Mouse (Mus musculus) megakaryocyte-erythroid progenitor cell, adult 5 weeks (primary cell): ENCODE data around the gene Fam183b. TPM values are rescaled to one million over a fixed set of nuclear protein-coding genes. Genes with fewer than 3 reads are reported as not detected.

Experiments
- polyA plus RNA-seq: library from polyadenylated mRNA; stranded (reverse); fragments of >175 nt; gene quantifications from 2 replicates; pipeline ENCODE4 v1.2.3, GENCODE M21; 2012

Gene Fam183b
- polyA plus RNA-seq = not detected in 2 replicates

DNA sequence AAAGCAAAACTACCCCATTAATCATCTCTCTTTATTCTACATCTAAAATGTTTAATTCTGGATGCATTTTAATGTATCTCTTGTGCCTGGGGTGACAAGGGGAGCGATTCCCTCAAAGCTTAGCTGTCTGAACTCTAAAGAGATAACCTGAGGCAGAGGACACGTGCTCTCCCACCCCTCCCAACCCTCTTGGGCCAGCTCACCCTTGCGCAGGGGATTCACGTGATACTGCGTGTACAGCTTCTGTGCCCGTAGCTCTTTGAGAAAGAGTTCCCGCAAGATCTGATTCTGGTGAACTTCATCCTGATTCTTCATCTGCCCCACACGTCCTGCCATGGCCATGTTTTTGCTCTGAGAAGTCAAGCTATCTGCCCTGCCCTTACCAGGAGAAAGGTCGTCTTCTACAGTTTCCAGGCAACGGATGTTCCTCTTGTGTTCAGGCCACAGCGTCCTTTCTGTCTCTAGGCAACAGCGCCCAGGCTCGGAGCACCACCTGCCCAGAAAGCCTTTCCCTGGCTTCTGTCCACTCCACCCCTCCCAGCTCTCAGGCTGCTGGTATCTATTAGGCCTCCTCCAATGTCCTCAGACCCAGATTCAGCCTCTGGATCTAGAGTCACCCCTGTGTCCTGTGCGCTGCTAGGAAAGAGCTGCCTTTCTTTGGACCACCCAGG is at the start of gene Fam183b:
Fam183b (minus strand) TSS at position 403 of the 671 bp plus-strand sequence.

DNA sequence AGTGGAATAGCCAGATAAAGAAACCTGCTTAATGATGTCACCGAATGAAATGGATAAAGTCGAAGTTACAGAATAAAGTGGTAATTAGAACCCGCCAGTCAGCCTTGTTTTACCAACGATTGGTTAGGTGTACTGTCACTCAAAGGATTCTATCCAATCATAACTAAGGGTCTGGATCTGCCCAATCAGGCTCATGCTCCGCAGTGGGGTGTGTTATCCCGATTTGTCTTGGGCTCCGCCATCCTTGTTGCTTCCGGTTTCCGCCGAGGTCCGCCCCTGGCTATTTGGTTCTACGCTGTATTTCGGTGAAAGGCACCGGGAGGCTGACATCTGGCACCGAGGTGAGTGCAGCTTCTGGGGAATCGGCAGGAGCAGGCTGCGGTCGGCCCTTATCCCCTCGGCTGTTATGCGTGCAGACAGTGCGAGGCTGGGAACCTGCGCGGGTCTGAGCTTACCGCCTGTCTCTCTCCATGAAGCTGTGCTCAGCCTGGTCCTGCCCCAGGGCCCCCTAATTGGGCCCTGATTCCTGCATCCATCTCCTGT is 45.2 kb upstream of the Fam183b start, which contains the start of gene Gm12258:
Gm12258 (plus strand) TSS at position 240 of the 543 bp plus-strand sequence.

DNA sequence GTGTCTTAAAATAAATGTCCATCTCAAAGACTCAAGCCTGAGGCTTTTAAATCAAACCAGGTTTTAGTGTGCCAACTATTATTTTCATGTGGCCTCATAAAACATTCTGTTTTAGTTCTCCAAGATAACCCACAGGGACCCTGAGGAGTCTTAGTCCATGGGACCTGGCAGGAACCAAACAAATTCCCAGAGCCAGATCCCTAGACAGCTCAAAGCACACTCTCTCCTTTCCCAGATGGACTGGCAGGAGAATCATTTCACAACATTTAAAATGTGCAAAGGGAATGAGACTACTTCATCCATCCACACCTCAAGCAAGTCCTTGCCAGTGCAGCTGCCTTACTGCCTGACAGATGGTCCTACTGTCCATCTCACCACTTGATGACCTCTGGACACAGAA is 37.2 kb upstream of the Fam183b start, which contains the start of gene Olfr311:
Olfr311 (plus strand) TSS at position 301 of the 400 bp plus-strand sequence.

DNA sequence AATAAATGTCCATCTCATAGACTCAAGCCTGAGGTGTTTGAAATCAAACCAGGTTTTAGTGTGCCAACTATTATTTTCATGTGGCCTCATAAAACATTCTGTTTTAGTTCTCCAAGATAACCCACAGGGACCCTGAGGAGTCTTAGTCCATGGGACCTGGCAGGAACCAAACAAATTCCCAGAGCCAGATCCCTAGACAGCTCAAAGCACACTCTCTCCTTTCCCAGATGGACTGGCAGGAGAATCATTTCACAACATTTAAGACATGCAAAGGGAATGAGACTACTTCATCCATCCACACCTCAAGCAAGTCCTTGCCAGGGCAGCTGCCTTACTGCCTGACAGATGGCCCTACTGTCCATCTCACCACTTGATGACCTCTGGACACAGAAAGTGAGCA is 27.2 kb upstream of the Fam183b start, which contains the start of gene Olfr312:
Olfr312 (plus strand) TSS at position 301 of the 400 bp plus-strand sequence.

DNA sequence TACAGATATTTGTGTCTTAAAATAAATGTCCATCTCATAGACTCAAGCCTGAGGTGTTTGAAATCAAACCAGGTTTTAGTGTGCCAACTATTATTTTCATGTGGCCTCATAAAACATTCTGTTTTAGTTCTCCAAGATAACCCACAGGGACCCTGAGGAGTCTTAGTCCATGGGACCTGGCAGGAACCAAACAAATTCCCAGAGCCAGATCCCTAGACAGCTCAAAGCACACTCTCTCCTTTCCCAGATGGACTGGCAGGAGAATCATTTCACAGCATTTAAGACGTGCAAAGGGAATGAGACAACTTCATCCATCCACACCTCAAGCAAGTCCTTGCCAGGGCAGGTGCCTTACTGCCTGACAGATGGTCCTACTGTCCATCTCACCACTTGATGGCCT is 12.9 kb upstream of the Fam183b start, which contains the start of gene Olfr313:
Olfr313 (plus strand) TSS at position 301 of the 400 bp plus-strand sequence.

DNA sequence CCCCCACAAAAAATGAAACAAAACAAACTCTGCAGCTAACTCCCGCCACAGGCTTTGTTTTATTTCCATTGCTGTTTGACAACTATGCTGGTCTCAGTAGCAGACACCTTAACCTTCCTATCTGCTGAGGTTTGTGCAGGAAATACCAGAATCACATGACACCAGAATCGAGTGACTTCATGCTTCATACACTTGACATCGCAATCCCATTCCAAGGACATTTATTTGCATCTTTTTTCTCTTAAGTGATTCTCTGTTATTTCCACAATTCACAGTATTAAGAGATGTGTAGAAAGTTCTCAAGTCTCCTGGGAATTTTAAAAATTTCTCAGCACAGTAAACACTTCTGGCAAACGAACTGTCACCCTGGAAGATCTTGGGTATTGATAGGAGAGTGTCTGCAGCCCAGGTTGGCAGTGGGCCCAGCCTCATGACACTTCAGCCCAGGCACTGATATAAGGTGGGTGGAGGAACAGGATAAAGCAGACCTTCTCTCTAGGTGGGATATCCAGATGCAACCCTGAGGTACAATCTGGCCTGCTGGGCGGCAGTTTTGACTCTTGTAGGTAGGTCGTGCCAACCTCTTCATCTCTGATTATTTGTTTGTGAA is 19.2 kb downstream of the Fam183b start, which contains the start of gene Olfr314:
Olfr314 (plus strand) TSS at position 473 of the 610 bp plus-strand sequence.

DNA sequence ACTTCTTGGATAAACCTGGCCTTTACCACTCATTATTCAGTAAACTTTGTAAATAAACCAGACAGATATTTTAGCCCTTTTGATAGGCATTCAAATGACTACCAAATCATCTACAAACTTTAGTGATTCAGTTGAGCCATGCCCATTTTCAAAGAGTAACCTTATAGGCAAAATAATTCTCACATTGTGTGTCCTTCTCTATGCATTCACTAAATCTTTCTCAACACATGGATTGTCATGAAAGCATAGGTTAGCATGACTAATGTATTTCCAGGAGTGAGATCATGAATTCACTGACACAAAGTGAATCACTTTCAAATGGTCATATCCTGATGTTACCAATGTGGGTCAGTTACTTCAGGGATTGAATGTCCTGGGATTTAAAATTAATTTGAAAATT is 28.9 kb downstream of the Fam183b start, which contains the start of gene Olfr315:
Olfr315 (plus strand) TSS at position 301 of the 400 bp plus-strand sequence.

DNA sequence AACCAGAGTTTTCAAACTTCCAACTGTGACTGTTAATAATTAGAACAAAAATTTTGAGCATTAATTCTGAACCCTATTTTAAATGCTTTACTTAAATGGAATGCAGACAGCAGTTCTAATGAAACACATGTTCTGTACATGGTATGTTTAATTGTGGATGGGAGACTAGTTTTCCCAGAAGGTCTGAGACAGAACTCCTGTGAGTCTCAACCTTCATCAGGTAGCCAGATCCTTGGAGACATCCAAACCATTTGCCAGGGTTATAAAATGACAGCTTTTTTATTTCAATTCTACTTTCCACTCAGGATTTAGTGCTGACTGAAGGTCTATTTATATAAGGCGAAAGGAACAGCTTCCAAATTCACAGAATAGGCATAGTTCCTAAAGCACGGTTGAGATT is 49.3 kb downstream of the Fam183b start, which contains the start of gene Olfr316:
Olfr316 (plus strand) TSS at position 301 of the 400 bp plus-strand sequence.

Other genes starting within 250 kb of the Fam183b start
- gene Olfr328, start 246.3 kb downstream of the Fam183b start, polyA plus RNA-seq = not detected in 2 replicates
- not detected in 2 replicates for gene Olfr224, start 231.4 kb downstream of the Fam183b start, polyA plus RNA-seq
- gene Olfr325, start 224.2 kb downstream of the Fam183b start, polyA plus RNA-seq = not detected in 2 replicates
- gene Olfr324, start 206.8 kb downstream of the Fam183b start, polyA plus RNA-seq = not detected in 2 replicates
- not detected in 2 replicates for gene 2210407C18Rik, start 185.9 kb downstream of the Fam183b start, polyA plus RNA-seq
- gene Olfr323, start 171.5 kb downstream of the Fam183b start, polyA plus RNA-seq = not detected in 2 replicates
- gene Trim58, start 161.5 kb downstream of the Fam183b start, polyA plus RNA-seq = 5.2 and 7.9 TPM in 2 replicates
- 0.14 TPM in 1 of 2 replicates, not detected in the other for gene Olfr322, start 143.2 kb downstream of the Fam183b start, polyA plus RNA-seq
- not detected in 2 replicates for gene Olfr320, start 120.9 kb downstream of the Fam183b start, polyA plus RNA-seq
- not detected in 2 replicates for gene Olfr319, start 102.8 kb downstream of the Fam183b start, polyA plus RNA-seq
- gene Olfr318, start 77.9 kb downstream of the Fam183b start, polyA plus RNA-seq = 0.05 and 0.06 TPM in 2 replicates
- not detected in 2 replicates for gene Olfr317, start 62.7 kb downstream of the Fam183b start, polyA plus RNA-seq
- not detected in 2 replicates for gene Olfr316, start 49.2 kb downstream of the Fam183b start, polyA plus RNA-seq
- gene Olfr315, start 28.8 kb downstream of the Fam183b start, polyA plus RNA-seq = not detected in 2 replicates
- gene Olfr314, start 19.0 kb downstream of the Fam183b start, polyA plus RNA-seq = not detected in 2 replicates
- not detected in 2 replicates for gene Olfr313, start 13.0 kb upstream of the Fam183b start, polyA plus RNA-seq
- 0.12 TPM in 1 of 2 replicates, not detected in the other for gene Olfr312, start 27.3 kb upstream of the Fam183b start, polyA plus RNA-seq
- not detected in 2 replicates for gene Olfr311, start 37.3 kb upstream of the Fam183b start, polyA plus RNA-seq
- gene Gm12258, start 45.2 kb upstream of the Fam183b start, polyA plus RNA-seq = 0.03 TPM in 1 of 2 replicates, not detected in the other
- 0.07 and 0.31 TPM in 2 replicates for gene 2810021J22Rik, start 65.3 kb upstream of the Fam183b start, polyA plus RNA-seq
- gene Zfp39, start 102.3 kb upstream of the Fam183b start, polyA plus RNA-seq = 1.3 and 1.4 TPM in 2 replicates
- gene Btnl10, start 115.9 kb upstream of the Fam183b start, polyA plus RNA-seq = 3.1 and 3.4 TPM in 2 replicates
- gene Rnf187, start 137.0 kb upstream of the Fam183b start, polyA plus RNA-seq = 297 and 316 TPM in 2 replicates
- 4.6 and 7.4 TPM in 2 replicates for gene Hist3h2ba, start 147.0 kb upstream of the Fam183b start, polyA plus RNA-seq
- gene Hist3h2a, start 152.7 kb upstream of the Fam183b start, polyA plus RNA-seq = 33.2 and 37.5 TPM in 2 replicates
- 0.24 and 0.28 TPM in 2 replicates for gene Trim17, start 152.7 kb upstream of the Fam183b start, polyA plus RNA-seq
- gene Trim11, start 176.1 kb upstream of the Fam183b start, polyA plus RNA-seq = 55.3 and 59.9 TPM in 2 replicates